Mouse (Mus musculus) MEL (cell line): ENCODE measurements at regions not wholly inside any gene's neighbourhood (a gene's known extent, or its start where the extent isn't known, plus 50 kb on each side); places are given as distances from the start of the nearest gene placed in this dataset.

Experiments used
- DNase-seq: peaks from one replicate; pipeline ENCODE4 v3.0.0; 2011; ENCODE audit warnings: low read depth, low spot score
- H3K27ac ChIP-seq: 2 replicates; pipeline ENCODE4 v1.5.1; 2012; ENCODE audit warnings: low read depth, mild to moderate bottlenecking, control low read depth, low read length, moderate library complexity; ENCODE audit not compliant: control insufficient read depth
- H3K27me3 ChIP-seq, 2 experiments: fragments of 150-350 bp in 1 of 2; sonication (generic) in 1 of 2; 2 replicates each; pipeline ENCODE4 v1.6.1; 2012; ENCODE audit warnings: low read length in 2 of 2, mild to moderate bottlenecking in 2 of 2, improper control_type of control experiment in 1 of 2, moderate library complexity in 1 of 2; ENCODE audit not compliant: insufficient read depth in 2 of 2, control insufficient read depth in 1 of 2
- H3K36me3 ChIP-seq, 2 experiments: 2 replicates each; pipeline ENCODE4 v1.6.1; 2012 to 2014; ENCODE audit warnings: low read length in 2 of 2, improper control_type of control experiment in 1 of 2, inconsistent platforms in 1 of 2, mild to moderate bottlenecking in 1 of 2; ENCODE audit not compliant: insufficient read depth in 2 of 2, control insufficient read depth in 1 of 2
- H3K4me1 ChIP-seq, 2 experiments: fragments of 150-350 bp in 1 of 2; sonication (generic) in 1 of 2; 2 replicates each; pipeline ENCODE4 v1.6.1; 2012; ENCODE audit warnings: low read length in 2 of 2, improper control_type of control experiment in 1 of 2, mild to moderate bottlenecking in 1 of 2; ENCODE audit not compliant: insufficient read depth in 2 of 2, control insufficient read depth in 1 of 2
- H3K4me3 ChIP-seq, 2 experiments: fragments of 150-350 bp in 1 of 2; sonication (generic) in 1 of 2; 2 replicates each; pipeline ENCODE4 v1.5.1; 2012; ENCODE audit warnings: low read depth in 2 of 2, low read length in 2 of 2, mild to moderate bottlenecking in 2 of 2, moderate library complexity in 2 of 2, control low read depth in 1 of 2, improper control_type of control experiment in 1 of 2; ENCODE audit not compliant: control insufficient read depth in 1 of 2, insufficient read depth in 1 of 2
- H3K79me2 ChIP-seq: 2 replicates; pipeline ENCODE4 v1.6.1; 2012; ENCODE audit warnings: mild to moderate bottlenecking, low read length, moderate library complexity; ENCODE audit not compliant: control insufficient read depth, poor library complexity, insufficient read depth
- H3K9ac ChIP-seq: 2 replicates; pipeline ENCODE4 v1.6.1; 2012; ENCODE audit warnings: low read depth, mild to moderate bottlenecking, control low read depth, low read length, moderate library complexity; ENCODE audit not compliant: control insufficient read depth, poor library complexity, severe bottlenecking
- H3K9me3 ChIP-seq: fragments of 150-350 bp; sonication (generic); replicated peaks from 2 replicates; pipeline ENCODE4 v1.6.1; 2012; ENCODE audit warnings: mild to moderate bottlenecking, low read length, improper control_type of control experiment, moderate library complexity; ENCODE audit not compliant: insufficient read depth
- CHD1 ChIP-seq: IDR thresholded peaks from 2 replicates; pipeline ENCODE4 v1.6.1; 2012; ENCODE audit warnings: low read depth, mild to moderate bottlenecking, inconsistent platforms, low read length, improper control_type of control experiment
- E2F4 ChIP-seq: IDR thresholded peaks from 2 replicates; pipeline ENCODE4 v1.6.1; 2011; ENCODE audit warnings: low read depth, low read length, improper control_type of control experiment, borderline replicate concordance
- ELF1 ChIP-seq: IDR thresholded peaks from 2 replicates; pipeline ENCODE4 v1.6.1; 2014; ENCODE audit warnings: low read depth, mild to moderate bottlenecking, inconsistent platforms, low read length, improper control_type of control experiment, moderate library complexity
- ETS1 ChIP-seq: IDR thresholded peaks from 2 replicates; pipeline ENCODE4 v1.6.1; 2012; ENCODE audit warnings: low read depth, mild to moderate bottlenecking, inconsistent platforms, low read length, improper control_type of control experiment, moderate library complexity
- KAT2A ChIP-seq: conservative IDR thresholded peaks from 2 replicates; pipeline ENCODE4 v1.6.1; 2012; ENCODE audit warnings: low read depth, low read length, improper control_type of control experiment, inconsistent platforms
- MAFK ChIP-seq: IDR thresholded peaks from 2 replicates; pipeline ENCODE4 v1.6.1; 2011; ENCODE audit warnings: low read depth, mild to moderate bottlenecking, low read length, improper control_type of control experiment, borderline replicate concordance
- MAX ChIP-seq: IDR thresholded peaks from 2 replicates; pipeline ENCODE4 v1.6.1; 2011; ENCODE audit warnings: low read length, improper control_type of control experiment
- MYB ChIP-seq: IDR thresholded peaks from 2 replicates; pipeline ENCODE4 v1.6.1; 2011; ENCODE audit warnings: mild to moderate bottlenecking, low read depth, low read length, improper control_type of control experiment
- MYC ChIP-seq: IDR thresholded peaks from 2 replicates; pipeline ENCODE4 v1.6.1; 2011; ENCODE audit warnings: low read depth, mild to moderate bottlenecking, low read length, improper control_type of control experiment, moderate library complexity
- POLR2AphosphoS2 ChIP-seq: IDR thresholded peaks from 2 replicates; pipeline ENCODE4 v1.6.1; 2011; ENCODE audit warnings: low read length, improper control_type of control experiment
- POLR2AphosphoS5 ChIP-seq: IDR thresholded peaks from 2 replicates; pipeline ENCODE4 v1.6.1; 2012; ENCODE audit warnings: low read depth, borderline replicate concordance, mild to moderate bottlenecking, inconsistent platforms, low read length, moderate library complexity, mixed read lengths
- RAD21 ChIP-seq: IDR thresholded peaks from 2 replicates; pipeline ENCODE4 v1.6.1; 2011; ENCODE audit warnings: mild to moderate bottlenecking, low read depth, low read length, improper control_type of control experiment
- RCOR1 ChIP-seq: IDR thresholded peaks from 2 replicates; pipeline ENCODE4 v1.6.1; 2012; ENCODE audit warnings: low read depth, mild to moderate bottlenecking, inconsistent platforms, low read length, improper control_type of control experiment
- SIN3A ChIP-seq: IDR thresholded peaks from 2 replicates; pipeline ENCODE4 v1.6.1; 2012; ENCODE audit warnings: low read length, improper control_type of control experiment, inconsistent platforms
- TBP ChIP-seq: IDR thresholded peaks from 2 replicates; pipeline ENCODE4 v1.8.0; 2011; ENCODE audit warnings: low read depth, low read length, improper control_type of control experiment
- USF1 ChIP-seq: IDR thresholded peaks from 2 replicates; pipeline ENCODE4 v1.6.1; 2014; ENCODE audit warnings: low read depth, mild to moderate bottlenecking, inconsistent platforms, low read length, improper control_type of control experiment, moderate library complexity
- ZMIZ1 ChIP-seq: IDR thresholded peaks from 2 replicates; pipeline ENCODE4 v1.6.1; 2012; ENCODE audit warnings: low read depth, mild to moderate bottlenecking, inconsistent platforms, low read length, improper control_type of control experiment, moderate library complexity

GRCm38 (mm10) chr3:149431795-149432194 lies 441.4 kb upstream of the Adgrl2 start:
- Histone ChIP-seq H3K4me3 (no peak overlapping the region), H3K9me3 (no peaks in the 10 kb centered on the region), H3K79me2 (no peaks in the 10 kb centered on the region), H3K27ac (no peak overlapping the region), H3K27me3 (no peaks in the 10 kb centered on the region), H3K4me1 (no peaks in the 10 kb centered on the region)
- TF ChIP-seq RCOR1 (no peak), MAX (no peak), RAD21 (no peak), MAFK (no peak), USF1 (no peak), KAT2A (no peak), CHD1 (no peak), POLR2AphosphoS5 (no peak), E2F4 (no peak), ELF1 (no peak), POLR2AphosphoS2 (no peak), ZMIZ1 (no peak), ETS1 (no peak), SIN3A (no peak)
- TF ChIP-seq, all 39 proteins: peak for 0
- no peak overlapping the region for H3K9ac ChIP-seq
- no peaks in the 10 kb centered on the region for H3K36me3 ChIP-seq
- no peak for DNase-seq

- no peak overlapping the region for H3K27ac ChIP-seq
- H3K27me3 ChIP-seq = no peaks in the 10 kb centered on the region
- no peaks in the 10 kb centered on the region for H3K36me3 ChIP-seq
- no peaks in the 10 kb centered on the region for H3K4me1 ChIP-seq
- no peaks in the 10 kb centered on the region for H3K9me3 ChIP-seq
- no peak overlapping the region for H3K9ac ChIP-seq
- DNase-seq = no peak
- TF ChIP-seq MYB (no peak), MYC (no peak), E2F4 (no peak), TBP (no peak)
- no peak overlapping the region for H3K4me3 ChIP-seq
- H3K79me2 ChIP-seq = no peaks in the 10 kb centered on the region
Observed at GRCm38 (mm10) chr3:149426023-149426759, 435.8 kb upstream of the Adgrl2 start.
